Mouse (Mus musculus) heart, embryonic 12.5 days (tissue): ENCODE results near the gene Cdkn1a. TPM values are rescaled to one million over a fixed set of nuclear protein-coding genes. Genes with fewer than 3 reads are reported as not detected.
"Not testable (repeated sequence)": the region's sequence is repeated elsewhere in the genome, so short reads cannot be mapped to it uniquely, and the experiment has no call there.

Experiments
- ATAC-seq: fragments of 200-750 bp; cut with Nextera tagmentation; 2 replicates; pipeline ENCODE4 v1.8.0; 2017; ENCODE audit warnings: moderate TSS enrichment, moderate library complexity; ENCODE audit not compliant: insufficient number of reproducible peaks, low FRiP score
- H3K27ac ChIP-seq: fragments of 300-500 bp; sonication (generic); 2 replicates; pipeline ENCODE4 v1.5.1; 2016; ENCODE audit warnings: mild to moderate bottlenecking, moderate library complexity; ENCODE audit not compliant: poor library complexity, severe bottlenecking
- H3K27me3 ChIP-seq: fragments of 300-500 bp; sonication (generic); replicated peaks from 2 replicates; pipeline ENCODE4 v1.6.1; 2016; ENCODE audit warnings: mild to moderate bottlenecking, moderate library complexity
- H3K36me3 ChIP-seq: fragments of 300-500 bp; sonication (generic); 2 replicates; pipeline ENCODE4 v1.6.1; 2016; ENCODE audit warnings: mild to moderate bottlenecking, moderate library complexity
- H3K4me1 ChIP-seq: fragments of 300-500 bp; sonication (generic); replicated peaks from 2 replicates; pipeline ENCODE4 v1.6.1; 2016; ENCODE audit warnings: mild to moderate bottlenecking
- H3K4me2 ChIP-seq: fragments of 300-500 bp; sonication (generic); 2 replicates; pipeline ENCODE4 v1.6.1; 2016; ENCODE audit warnings: mild to moderate bottlenecking, moderate library complexity
- H3K4me3 ChIP-seq: fragments of 300-500 bp; sonication (generic); 2 replicates; pipeline ENCODE4 v1.5.1; 2016; ENCODE audit warnings: mild to moderate bottlenecking
- H3K9ac ChIP-seq: fragments of 300-500 bp; sonication (generic); 2 replicates; pipeline ENCODE4 v1.6.1; 2016; ENCODE audit warnings: mild to moderate bottlenecking, moderate library complexity
- H3K9me3 ChIP-seq: fragments of 300-500 bp; sonication (generic); replicated peaks from 2 replicates; pipeline ENCODE4 v1.6.1; 2016; ENCODE audit warnings: mild to moderate bottlenecking, moderate library complexity
- WGBS: fragments of 180-500 bp; shearing (Covaris S2); methylation state at CpG from one replicate; pipeline ENCODE4 v1.1.7; 2016; 5-methylcytosine and 5-hydroxymethylcytosine counted together
- polyA plus RNA-seq: library from polyadenylated mRNA; unstranded; fragments of >200 nt; fragmentation: Nextera tagmentation; extraction: Ambion mirVana; gene quantifications from 2 replicates; pipeline ENCODE4 v1.2.1, GENCODE M21; 2016

Cdkn1a gene
- polyA plus RNA-seq, 1 experiment from 2014 or later = 45.3 TPM

DNA sequence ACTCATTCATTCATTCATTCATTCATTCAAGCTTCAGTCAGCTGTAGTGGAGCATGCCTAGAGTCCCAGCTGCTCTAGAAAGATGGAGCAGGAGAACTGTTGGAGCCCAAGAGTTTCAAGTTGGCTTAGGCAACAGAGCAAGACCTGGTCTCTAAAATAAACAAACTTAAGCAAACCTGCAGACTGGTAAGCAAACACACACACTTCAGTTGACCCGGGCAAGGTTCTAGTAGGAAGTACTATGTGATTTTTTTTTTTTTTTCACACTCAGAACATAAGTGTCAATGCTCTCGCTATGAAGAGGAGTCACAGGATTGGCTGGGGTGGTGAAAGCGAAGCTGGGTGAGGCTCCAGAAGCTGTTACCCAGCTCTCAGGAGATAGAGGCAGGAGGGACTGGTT lies 31.2 kb upstream of the Cdkn1a start:
- Histone ChIP-seq H3K9me3 (no peaks in the 10 kb centered on the region), H3K9ac (no peak overlapping the region), H3K4me2 (no peak overlapping the region), H3K4me3 (no peak overlapping the region), H3K27me3 (no peaks in the 10 kb centered on the region), H3K4me1 (peaks cover 71% of the 10 kb centered on the region), H3K36me3 (no peaks in the 10 kb centered on the region), H3K27ac (no peak overlapping the region)
- ATAC-seq = no peak
- WGBS = 79% methylated on average over 3 of the region's 3 CpGs

DNA sequence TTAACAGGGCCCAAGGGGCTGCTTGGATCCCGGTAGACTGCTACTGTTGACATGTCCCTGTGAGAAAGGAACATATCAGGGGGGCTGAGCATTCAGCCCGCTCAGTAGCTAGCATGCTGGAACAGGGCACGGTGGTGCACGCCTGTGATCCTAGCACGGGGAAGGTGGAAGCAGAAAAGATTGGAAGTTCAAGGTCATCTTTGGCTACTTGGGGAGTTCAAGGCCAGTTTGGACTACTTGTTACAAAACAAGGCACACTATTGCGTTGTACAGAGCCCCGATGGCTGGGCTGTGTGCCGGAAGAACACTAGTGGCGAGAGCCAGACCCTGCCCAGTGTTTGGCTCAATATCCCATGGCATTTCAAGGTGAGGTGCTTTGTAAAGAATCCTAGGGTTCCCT lies 29.8 kb upstream of the Cdkn1a start:
- Histone ChIP-seq H3K9ac (no peak overlapping the region), H3K27me3 (no peaks in the 10 kb centered on the region), H3K4me1 (peaks cover 65% of the 10 kb centered on the region), H3K4me3 (no peak overlapping the region), H3K27ac (no peak overlapping the region), H3K36me3 (no peaks in the 10 kb centered on the region), H3K9me3 (no peaks in the 10 kb centered on the region), H3K4me2 (no peak overlapping the region)
- WGBS = 83% methylated on average over 9 of the region's 9 CpGs
- no peak for ATAC-seq

DNA sequence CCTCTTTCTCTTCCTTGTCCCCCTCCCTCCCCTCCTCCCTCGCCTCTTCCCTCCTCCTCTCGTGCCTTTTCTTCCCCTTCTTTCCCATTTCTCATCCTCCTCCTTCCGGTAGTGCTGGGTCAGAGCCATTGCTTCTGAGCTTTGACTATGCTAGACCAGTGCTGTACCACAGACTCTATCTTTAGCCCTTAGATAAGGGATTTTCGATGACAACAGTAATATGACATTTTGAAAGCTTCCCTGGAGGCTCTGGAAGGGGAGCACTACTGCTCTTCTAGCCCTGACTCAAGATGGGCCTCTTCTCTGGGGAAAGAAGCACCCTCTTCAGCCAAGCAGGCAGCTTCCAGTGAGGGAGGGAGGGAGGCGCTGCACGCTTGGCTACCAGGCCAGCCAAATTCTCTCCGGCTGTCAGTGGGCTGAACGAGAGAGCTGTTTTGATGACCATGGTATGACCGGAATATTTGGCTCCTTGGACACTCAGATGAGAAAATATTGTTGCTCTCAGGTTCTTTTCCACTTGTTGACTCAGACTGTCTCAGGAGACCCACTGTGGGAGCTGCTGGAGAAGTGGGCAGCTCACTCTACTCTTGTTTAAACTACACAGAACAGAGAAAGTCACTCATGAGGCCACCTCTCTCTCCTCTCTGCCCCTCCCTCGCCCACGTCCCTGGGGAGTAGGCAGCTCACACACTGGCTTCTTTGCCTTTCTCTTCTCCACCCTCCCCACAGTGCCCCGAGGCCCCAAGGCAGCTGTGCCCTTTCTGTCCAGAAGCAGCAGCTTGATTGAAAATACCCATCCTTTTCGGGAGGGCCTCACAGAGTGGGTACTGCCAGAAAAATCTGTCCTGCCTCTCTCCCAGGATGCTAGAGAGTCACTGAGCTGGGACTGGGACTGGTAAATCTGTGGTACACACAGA lies 28.4 kb upstream of the Cdkn1a start:
- H3K27me3 ChIP-seq = no peaks in the 10 kb centered on the region
- peak overlapping the region; percentile 60 for H3K27ac ChIP-seq
- H3K9ac ChIP-seq = 0 out of 2 replicates have a peak overlapping the region, but pooled peaks have one; percentile 49
- H3K36me3 ChIP-seq = no peaks in the 10 kb centered on the region
- peak overlapping the region; percentile 22; the same call in 1 of the 2 replicates for H3K4me2 ChIP-seq
- H3K9me3 ChIP-seq = no peaks in the 10 kb centered on the region
- no peak for ATAC-seq
- peaks cover 54% of the 10 kb centered on the region for H3K4me1 ChIP-seq
- WGBS = 34% methylated on average over 13 of the region's 13 CpGs
- H3K4me3 ChIP-seq = no peak overlapping the region

DNA sequence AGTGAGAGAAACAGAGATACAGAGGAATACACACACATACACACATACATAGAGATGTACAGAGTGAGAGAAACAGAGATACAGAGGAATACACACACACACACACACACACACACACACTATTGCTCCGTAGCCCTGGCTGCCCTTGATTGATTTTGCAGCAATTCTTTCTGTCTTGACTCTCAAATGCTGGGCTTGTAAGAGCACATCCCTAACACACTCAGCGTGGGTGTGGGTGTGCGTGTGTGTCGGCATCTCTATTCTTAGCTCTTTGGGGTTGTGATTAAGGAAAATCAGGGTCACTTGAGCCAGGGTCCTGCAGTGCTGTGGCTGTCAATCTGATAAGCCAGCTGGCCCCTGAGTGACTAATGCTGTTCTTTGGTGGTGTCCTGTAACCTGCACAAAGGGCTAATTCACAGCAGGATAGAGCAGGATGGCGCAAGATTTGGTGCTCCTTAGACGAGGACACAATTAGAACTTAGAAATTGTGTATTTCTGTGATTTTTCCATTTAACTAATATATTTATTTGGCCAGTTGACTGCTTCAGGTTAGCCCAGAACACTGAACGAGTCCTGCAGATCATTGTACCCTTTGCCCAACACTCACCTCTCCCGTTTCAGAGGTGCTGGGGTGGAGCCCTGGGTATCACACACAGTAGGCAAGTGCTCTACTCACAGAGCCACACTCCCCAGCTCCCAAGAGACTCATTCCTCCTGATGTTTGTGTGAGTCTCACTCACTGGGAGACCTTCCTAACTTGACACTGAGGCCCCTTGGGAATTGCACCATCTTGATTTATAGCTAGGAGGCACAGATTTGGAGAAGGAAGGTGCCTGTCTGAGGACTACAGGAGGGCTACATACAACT lies 27.4 kb upstream of the Cdkn1a start:
- Histone ChIP-seq H3K27me3 (no peaks in the 10 kb centered on the region), H3K9me3 (no peaks in the 10 kb centered on the region), H3K36me3 (no peaks in the 10 kb centered on the region), H3K4me1 (peaks cover 48% of the 10 kb centered on the region), H3K4me3 (no peak overlapping the region), H3K4me2 (no peak overlapping the region), H3K27ac (no peak overlapping the region), H3K9ac (0 out of 2 replicates have a peak overlapping the region, but pooled peaks have one; percentile 49)
- 40% methylated on average over 8 of the region's 8 CpGs for WGBS
- no peak for ATAC-seq

DNA sequence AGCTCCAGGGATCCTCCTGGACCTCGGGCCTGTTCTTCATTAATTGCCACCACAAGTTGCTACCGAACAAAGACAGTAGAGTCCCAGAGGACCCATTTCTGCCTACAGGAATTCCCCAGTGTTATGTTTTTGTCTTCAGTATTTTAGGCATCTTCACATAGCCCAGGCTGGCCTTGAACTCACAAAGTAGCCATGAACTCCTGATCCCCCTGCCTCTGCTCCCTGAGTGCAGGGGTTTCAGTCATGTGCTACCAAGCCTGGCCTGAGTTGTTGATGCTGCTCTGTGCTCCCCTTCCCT lies 26.8 kb upstream of the Cdkn1a start:
- Histone ChIP-seq H3K4me3 (no peak overlapping the region), H3K4me2 (no peak overlapping the region), H3K27me3 (no peaks in the 10 kb centered on the region), H3K36me3 (no peaks in the 10 kb centered on the region), H3K4me1 (peaks cover 48% of the 10 kb centered on the region), H3K27ac (no peak overlapping the region), H3K9me3 (no peaks in the 10 kb centered on the region), H3K9ac (no peak overlapping the region)
- WGBS = 74% methylated on average over 2 of the region's 2 CpGs
- ATAC-seq = no peak

DNA sequence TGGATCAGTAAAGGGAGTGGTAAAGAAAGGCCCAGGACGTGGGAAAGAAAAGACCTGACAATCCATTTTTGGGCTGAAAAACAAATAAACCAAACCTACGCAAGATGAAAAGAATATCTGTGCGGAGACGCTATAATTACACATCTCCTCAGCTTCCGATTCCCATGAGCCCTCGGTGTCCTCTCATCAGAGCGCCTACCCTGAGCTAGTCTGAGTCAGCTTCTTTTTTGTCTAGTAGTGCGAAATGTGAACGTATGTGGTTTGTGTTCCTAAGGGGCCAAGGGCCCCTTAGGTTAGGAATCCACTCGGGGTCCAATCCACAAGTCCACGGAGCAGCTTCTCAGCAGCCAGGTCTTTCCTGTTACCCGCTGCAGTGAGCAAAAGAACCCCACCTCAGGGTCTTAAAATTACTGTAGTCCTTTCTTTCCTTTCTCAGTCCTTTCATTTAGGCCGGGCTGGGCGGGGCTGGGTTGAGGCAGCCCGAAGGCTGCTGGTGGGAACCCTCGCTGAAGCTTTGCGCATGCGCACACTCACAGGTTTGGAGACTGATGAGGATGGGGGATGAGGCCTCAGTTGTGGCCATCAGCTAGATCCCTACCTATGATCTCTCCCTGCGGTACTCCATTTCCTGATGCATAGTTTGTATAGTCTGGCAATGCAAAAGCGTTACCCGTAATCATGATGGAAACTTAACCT lies 25.4 kb upstream of the Cdkn1a start:
- no peaks in the 10 kb centered on the region for H3K36me3 ChIP-seq
- H3K4me1 ChIP-seq = peaks cover 48% of the 10 kb centered on the region
- H3K9me3 ChIP-seq = no peaks in the 10 kb centered on the region
- 79% methylated on average over 21 of the region's 21 CpGs for WGBS
- H3K4me2 ChIP-seq = no peak overlapping the region
- no peak overlapping the region for H3K27ac ChIP-seq
- no peak overlapping the region for H3K9ac ChIP-seq
- no peaks in the 10 kb centered on the region for H3K27me3 ChIP-seq
- no peak for ATAC-seq
- no peak overlapping the region for H3K4me3 ChIP-seq

DNA sequence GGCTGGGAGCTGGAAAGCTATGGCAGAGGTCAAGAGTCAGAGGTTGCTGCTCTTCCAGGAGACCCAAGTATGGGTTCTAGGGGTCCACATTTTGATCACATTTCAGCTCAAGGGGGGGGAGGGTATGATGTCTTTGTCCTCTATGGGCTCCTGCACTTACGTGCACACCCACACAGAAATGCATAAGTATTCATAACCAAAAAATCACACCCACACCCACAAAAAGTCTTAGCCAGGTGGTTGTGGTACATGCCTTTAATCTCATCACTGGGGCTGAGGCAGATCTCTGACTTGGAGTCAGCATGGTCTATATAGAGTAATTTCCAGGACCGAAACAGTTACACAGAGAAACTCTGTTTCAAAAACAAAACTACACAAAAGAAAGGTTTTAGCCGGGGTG lies 24.8 kb upstream of the Cdkn1a start:
- H3K36me3 ChIP-seq = no peaks in the 10 kb centered on the region
- no peak overlapping the region for H3K4me3 ChIP-seq
- no peak overlapping the region for H3K9ac ChIP-seq
- peaks cover 46% of the 10 kb centered on the region for H3K4me1 ChIP-seq
- H3K27me3 ChIP-seq = no peaks in the 10 kb centered on the region
- 86% methylated on average over 3 of the region's 3 CpGs for WGBS
- H3K4me2 ChIP-seq = no peak overlapping the region
- no peak for ATAC-seq
- no peaks in the 10 kb centered on the region for H3K9me3 ChIP-seq
- H3K27ac ChIP-seq = no peak overlapping the region

DNA sequence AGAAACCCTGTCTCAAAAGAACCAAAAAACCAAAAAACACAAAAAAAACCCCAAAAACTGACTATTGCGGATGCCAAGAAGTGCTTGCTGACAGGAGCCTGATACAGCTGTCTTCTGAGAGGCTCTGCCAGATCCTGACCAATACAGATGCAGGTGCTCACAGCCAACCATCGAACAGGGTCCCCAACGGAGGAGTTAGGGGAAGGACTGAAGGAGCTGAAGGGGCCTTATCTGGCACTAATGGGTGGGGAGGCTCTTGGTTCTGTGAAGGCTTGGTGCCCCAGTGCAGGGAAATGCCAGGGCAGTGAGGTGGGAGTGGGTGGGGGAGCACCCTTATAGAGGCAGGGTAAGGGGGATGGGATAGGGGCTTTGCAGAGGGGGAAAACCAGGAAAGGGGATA lies 23.4 kb upstream of the Cdkn1a start:
- H3K27me3 ChIP-seq, H3K9ac ChIP-seq, H3K27ac ChIP-seq, H3K4me2 ChIP-seq, H3K4me3 ChIP-seq, H3K9me3 ChIP-seq, ATAC-seq, H3K36me3 ChIP-seq: not testable (repeated sequence)
- H3K4me1 ChIP-seq = peaks cover 38% of the 10 kb centered on the region
- WGBS = 60% methylated on average over 3 of the region's 3 CpGs

DNA sequence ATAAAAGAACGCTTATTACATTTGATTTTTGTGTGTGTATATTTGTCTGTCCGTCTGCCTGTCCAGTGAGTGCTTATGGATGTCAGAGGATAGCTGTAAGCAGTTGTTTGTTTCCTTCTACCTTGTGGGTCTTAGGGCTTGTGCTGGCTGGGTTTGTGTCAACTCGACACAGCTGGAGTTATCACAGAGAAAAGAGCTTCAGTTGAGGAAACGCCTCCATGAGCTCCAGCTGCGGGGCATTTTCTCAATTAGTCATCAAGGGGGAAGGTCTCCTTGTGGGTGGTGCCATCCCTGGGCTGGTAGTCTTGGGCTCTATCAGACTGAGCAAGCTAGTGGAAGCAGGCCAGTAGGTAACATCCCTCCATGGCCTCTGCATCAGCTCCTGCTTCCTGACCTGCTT lies 22.9 kb upstream of the Cdkn1a start:
- Histone ChIP-seq H3K4me2 (no peak overlapping the region), H3K9me3 (no peaks in the 10 kb centered on the region), H3K4me3 (no peak overlapping the region), H3K4me1 (peaks cover 38% of the 10 kb centered on the region), H3K27ac (no peak overlapping the region), H3K36me3 (no peaks in the 10 kb centered on the region), H3K27me3 (no peaks in the 10 kb centered on the region), H3K9ac (no peak overlapping the region)
- no peak for ATAC-seq
- 55% methylated on average over 5 of the region's 5 CpGs for WGBS

DNA sequence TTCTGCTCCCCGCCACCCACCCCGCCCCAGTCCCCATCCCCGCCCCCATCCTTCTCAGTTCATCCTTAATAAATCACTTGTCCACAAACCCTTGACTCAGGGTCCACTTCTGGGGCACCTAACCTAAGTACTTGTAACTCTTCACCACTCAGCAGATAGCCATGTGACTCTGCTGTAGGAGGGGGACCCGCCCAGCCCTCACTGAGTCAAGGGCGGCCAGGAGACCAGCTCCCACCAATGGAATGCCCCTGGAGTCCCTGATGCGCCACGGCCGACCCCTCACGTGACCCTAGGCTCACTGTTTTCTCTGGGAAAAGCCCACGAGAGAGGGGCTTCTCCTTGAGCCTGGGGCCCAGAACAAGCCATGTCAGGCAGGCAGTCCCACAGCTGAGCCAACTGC lies 21.7 kb upstream of the Cdkn1a start:
- no peaks in the 10 kb centered on the region for H3K36me3 ChIP-seq
- H3K27me3 ChIP-seq = no peaks in the 10 kb centered on the region
- H3K27ac ChIP-seq = peak overlapping the region; percentile 35
- H3K4me1 ChIP-seq = peaks cover 36% of the 10 kb centered on the region
- no peaks in the 10 kb centered on the region for H3K9me3 ChIP-seq
- 54% methylated on average over 10 of the region's 10 CpGs for WGBS
- no peak overlapping the region for H3K4me3 ChIP-seq
- ATAC-seq = 0 out of 2 replicates have a peak, but pooled peaks have one; percentile 33
- H3K4me2 ChIP-seq = no peak overlapping the region
- H3K9ac ChIP-seq = no peak overlapping the region

DNA sequence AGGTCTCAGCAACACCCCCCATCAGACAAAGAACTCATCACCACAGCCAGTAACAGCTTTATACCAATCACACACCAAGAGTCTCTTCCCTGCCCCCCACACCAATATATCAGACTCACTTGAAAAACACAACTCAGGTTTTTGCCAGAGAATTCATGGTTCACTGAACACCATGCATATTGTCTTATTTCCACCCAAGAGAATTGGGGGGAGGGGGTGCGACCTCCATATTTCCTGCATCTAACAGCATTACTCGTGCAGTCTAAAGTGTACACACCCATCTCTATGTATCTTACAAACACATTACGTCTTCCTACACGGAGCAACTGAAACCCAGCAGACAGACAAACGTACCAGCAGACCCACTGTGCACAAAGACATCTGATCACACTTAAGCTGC lies 19.0 kb upstream of the Cdkn1a start:
- H3K27ac ChIP-seq = no peak overlapping the region
- H3K4me3 ChIP-seq = no peak overlapping the region
- 74% methylated on average over 5 of the region's 5 CpGs for WGBS
- H3K36me3 ChIP-seq = no peaks in the 10 kb centered on the region
- H3K4me1 ChIP-seq = peaks cover 37% of the 10 kb centered on the region
- no peaks in the 10 kb centered on the region for H3K9me3 ChIP-seq
- H3K4me2 ChIP-seq = no peak overlapping the region
- ATAC-seq = no peak
- H3K9ac ChIP-seq = no peak overlapping the region
- no peaks in the 10 kb centered on the region for H3K27me3 ChIP-seq
